Mouse (Mus musculus): ENCODE results near the gene Cacnb2. TPM values are rescaled to one million over a fixed set of nuclear protein-coding genes. Genes with fewer than 3 reads are reported as not detected.

The Cacnb2 gene
- polyA plus RNA-seq (2014; fragmentation: Illumina TruSeq; extraction: RNeasy Lipid Tissue Mini Kit (QIAGEN cat#74804); ENCODE audit: low read depth, low replicate concordance) = 69.5 TPM

GRCm38 (mm10) chr2:14602788-14603187, at the start of gene Cacnb2:
TSS of gene Cacnb2 (plus strand) at chr2:14603088.

Other genes with a start within 250 kb of the Cacnb2 start
- gene Slc39a12, start 214.8 kb upstream of the Cacnb2 start, polyA plus RNA-seq (2014; fragmentation: Illumina TruSeq; extraction: RNeasy Lipid Tissue Mini Kit (QIAGEN cat#74804); ENCODE audit: low read depth, low replicate concordance) = not detected

Measured in adrenal gland, adult 10 weeks (tissue).